Mouse (Mus musculus) CD4-positive, CD25-positive, alpha-beta regulatory T cell, adult 4 months (primary cell): Measurements from ENCODE around the gene Cfap45. TPM values are rescaled to one million over a fixed set of nuclear protein-coding genes. Genes with fewer than 3 reads are reported as not detected.

Experiments used
- ATAC-seq: one replicate; pipeline ENCODE4 v1.8.0; 2017
- polyA plus RNA-seq, 2 experiments: library from polyadenylated mRNA; unstranded; fragments of 100-300 nt; shearing (Covaris generic); gene quantifications; one replicate each; pipeline ENCODE4 v1.2.1; 2017

Gene Cfap45
- under 1 TPM in 1 of 2 experiments, not detected in 1; 0.69 TPM for polyA plus RNA-seq

DNA sequence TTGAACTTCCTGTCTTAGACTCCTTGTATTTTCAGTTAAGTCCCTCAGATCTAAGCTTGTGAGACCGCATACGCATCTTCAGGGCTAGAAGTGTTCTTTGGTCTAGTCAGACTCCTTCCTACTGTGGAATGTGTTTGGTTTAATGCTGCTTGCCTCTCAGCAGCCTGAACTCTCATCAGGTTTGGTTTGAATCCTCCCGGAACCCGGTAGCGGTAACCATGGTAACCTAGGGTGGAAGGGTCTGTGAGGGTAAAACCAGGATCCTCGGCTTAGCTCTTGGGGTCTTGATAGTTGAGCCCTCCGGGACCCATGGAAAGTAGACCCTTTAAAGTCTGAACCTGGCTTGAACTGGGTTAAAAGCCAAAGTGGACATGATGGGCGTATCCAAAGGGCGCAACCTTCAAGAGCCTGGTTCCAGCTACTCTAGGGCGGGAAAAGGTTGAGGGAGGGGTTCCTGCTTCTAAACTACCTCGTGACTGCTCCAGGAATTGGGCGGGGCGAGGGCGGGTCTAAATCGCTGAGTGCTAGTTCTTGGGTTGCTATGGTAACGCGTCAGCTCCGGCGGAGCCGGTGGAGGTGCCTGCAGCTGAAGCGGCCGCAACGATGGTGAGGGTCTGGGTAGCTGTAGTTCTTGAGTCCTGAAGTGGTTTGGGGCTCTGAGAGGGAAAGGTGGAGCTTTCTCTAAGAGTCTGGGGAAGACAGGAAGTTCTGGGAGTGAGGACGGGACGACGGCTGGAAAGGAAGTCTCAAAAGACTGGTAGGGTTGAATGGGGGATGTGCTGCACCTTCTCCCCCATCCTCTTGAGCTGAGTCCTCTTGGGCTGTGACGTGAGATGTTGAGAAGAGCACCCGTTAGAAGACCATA, at the start of gene Cfap45:
Gene Cfap45 (plus strand): TSS at position 226 of the 865 bp plus-strand sequence.
- peak; percentile 72 for ATAC-seq

DNA sequence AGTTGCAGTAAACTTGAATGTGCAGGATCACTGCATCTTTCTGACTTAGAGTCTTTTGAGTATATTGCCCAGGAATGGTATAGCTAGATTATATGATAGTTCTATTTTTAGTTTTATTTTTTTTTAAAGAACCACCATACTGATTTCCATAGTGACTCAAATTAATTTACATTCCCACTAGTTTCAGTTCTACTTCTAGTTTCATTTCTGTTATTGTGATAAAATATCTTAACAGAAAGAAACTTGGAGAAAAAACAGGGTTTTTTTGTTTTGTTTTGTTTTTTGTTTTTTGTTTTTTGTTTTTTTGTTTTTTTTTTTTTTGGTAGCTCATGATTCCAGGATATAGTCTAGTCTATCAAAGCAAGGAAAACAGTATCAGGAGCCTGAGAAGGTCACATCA, 47.7 kb upstream of the Cfap45 start:
- no peak for ATAC-seq

DNA sequence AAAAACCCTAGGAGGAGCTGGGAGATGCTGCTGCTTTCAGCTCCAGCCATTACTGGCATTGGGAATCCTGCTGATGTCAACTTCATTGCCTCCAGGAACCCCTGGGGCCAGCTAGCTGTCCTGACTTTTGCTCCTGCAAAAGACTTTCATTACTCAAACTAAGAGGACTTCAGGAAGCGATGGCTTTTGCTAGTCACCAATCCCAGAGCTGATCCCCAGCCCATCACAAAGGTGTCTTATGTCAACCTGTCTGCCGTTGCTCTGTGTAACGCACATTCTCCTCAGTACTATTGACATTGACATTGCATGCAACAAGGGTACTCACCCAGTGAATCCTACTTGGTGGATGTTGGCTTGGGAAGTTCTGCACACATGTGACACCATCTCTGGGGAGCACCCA, 46.4 kb upstream of the Cfap45 start:
- no peak for ATAC-seq

DNA sequence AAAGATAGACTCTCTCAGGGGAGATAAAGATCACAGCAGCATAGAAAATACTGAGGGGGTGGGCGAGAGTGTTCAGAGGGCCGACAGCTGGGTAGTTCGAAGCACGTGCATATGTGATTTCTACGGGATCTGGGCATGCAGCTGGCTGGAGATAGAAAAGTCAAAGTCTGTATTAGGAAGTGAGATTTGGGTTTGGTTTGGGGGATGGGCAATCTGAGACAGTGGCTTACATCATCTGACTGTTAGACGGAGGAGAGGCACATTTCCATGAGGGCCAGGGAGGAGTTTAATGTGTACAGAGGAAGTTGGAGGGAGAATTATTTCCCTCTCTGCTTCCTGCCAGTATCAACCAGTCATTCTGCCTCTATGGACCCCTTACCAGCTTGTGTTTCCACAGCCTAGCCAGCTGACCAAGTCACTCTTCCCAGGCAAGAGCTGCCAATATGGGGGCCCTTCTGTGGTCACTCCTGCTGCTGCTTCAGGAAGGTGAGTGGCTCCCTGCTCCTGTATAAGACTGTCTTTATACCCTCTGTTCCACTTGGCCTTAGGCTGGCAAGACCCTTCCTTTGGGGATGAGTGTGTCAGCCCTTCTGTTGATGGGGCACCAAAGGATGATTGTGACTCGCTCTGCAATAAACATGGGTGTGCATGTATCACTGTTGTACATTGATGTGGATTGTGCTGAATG, 45.4 kb upstream of the Cfap45 start, which contains the start of gene Slamf9:
Gene Slamf9 (plus strand): TSS at position 305 of the 688 bp plus-strand sequence.
- peak; percentile 51 for ATAC-seq

DNA sequence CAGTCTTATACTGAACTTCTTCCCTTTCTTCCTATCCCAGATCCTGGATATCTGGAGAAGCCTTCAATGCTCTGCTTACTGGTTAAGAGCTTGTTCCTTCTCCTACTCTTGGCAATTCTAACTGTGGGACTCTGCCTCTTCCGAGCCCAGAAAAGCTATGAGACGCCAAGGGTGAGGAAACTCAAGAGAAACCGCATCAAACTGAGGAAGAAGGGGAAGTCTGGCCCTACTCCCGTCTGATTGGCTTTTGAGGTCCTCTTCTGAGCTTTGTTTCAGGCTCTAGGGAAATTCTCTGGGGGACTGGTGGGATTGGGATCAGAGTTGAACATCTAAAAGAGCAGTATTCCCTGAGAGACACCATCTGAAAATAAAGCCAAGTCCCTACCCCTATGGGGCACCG, 42.6 kb upstream of the Cfap45 start:
- ATAC-seq, result no peak

DNA sequence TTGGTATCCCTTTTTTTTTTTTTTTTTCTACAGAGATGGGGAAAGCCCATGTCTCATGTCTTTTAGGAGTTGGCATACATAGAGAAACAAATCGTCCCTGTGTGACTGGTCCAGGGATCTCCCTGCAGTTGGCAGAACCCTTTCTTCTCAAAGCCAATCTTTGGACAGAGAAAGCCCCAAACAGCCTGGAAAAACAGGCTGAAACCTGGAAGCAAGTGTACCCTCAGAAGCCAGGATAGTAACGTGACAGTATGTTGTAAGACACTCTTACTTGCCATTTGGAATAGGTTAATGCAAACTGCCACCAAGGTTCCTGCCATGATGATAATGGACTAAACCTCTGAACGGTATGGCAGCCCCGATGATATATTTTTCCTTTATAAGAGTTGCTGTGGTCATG, 40.2 kb upstream of the Cfap45 start:
- ATAC-seq, result no peak

DNA sequence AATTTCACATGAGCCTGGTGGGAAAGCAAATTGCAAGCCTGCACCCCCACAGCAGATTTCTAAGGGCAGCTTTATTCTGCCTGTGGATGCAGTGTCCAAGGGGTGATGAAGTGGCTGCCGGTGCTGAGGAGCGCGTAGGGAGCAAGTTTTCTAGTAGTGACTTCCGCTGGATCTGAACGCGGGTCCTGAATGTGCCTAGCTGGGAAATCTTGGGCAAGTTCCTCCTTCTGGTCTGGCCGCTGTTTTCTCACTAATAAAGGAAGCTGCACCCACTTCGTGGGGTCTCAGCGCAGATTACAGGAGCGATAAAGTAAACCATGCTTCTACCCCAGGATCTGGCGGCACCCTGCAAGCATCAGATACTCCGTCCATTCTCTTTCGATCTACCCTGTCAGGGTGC, 39.5 kb upstream of the Cfap45 start:
- no peak for ATAC-seq

DNA sequence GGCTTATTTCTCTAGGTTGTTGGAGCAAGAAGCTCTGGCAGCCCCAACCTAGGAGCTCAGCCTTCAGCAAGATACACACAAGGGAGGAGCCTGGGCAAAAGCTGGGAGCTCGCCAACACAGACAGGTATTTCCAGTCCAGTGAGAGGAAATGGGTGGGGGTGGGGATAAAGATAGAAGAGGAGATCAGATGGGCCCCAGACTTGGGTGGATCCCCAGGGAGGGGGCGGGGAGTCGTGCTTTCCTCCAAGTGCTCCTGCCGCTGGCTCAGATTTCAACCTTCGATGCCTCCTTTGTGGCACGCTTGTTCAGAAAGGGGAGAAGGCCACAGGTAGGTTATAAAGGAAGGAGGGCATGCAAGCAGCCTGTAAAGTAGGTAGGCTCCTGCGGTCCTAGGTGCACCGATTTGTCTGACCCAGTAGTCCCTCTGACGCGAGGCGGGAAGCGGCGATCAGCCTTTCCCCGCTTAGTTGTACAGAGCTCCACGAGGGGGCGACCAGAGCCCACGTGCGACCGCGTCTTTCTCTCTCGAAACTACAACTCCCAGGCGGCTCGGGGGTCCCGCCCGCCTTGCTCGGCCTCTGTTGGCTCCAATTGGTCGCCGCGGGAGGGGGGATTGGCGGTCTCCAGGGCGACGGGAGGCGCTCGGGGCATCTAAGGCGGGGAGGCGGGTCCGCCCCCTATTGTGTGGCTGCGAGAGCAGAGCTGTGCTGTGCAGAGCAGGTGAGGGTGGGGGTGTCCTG, 38.9 kb upstream of the Cfap45 start, which contains the start of gene Igsf9:
Gene Igsf9 (plus strand): TSS at position 249 of the 741 bp plus-strand sequence.
- peak; percentile 86 for ATAC-seq

DNA sequence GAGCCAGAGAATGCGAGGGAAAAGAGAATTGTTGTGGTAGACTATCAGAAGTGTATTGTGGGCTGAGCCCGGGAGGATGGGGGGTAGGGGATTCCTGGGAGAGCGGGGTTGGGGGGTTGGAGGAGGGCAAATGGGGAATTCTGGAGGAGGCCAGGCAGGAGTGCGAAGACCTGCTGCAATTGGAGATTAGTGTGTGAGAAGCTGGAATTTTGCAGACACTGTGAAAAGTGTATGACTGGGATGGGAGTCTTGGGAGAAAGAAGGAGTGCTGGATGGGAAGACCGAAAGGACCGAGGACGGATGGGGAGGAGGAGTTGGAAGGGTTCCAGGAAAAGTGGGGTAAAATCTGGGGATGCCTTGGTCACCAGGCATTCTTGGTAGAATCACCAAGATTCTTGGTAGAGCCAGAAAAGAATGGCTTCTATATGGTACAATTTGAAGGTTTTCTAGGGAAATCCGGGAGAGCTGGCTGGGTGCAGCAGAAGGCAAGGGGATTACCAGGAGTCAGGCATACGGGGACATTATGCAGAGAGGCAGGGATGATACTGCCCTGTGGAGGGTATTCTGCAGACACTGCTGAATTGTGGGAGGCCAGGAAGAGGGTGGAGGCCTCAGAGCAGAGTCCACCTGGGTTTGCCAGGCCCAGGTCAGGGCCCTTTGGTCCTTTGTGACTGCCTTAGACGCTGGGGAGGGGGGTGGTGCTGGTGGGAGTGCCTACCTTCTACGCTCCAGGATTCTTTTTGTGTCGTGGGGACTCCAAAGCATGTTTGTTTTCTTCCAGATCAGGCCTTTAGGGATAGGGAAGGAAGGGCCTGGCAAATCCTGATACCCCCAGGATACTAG, 37.9 kb upstream of the Cfap45 start:
- no peak for ATAC-seq

DNA sequence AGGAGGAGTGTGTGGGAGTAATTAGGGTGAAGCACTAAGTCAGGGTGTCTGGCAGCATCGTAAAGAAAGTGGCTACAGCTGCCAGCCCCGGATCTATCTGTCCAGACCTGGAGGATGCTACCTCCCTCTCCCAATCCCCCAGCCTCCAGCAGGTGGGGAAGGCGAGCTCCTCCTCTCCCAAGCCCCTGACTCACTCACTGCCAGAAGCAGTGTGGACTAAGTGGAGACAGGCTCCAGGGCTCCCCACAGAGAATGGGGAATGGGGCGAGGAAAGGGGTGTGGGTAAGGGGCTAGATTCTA, 37.3 kb upstream of the Cfap45 start:
- no peak for ATAC-seq

DNA sequence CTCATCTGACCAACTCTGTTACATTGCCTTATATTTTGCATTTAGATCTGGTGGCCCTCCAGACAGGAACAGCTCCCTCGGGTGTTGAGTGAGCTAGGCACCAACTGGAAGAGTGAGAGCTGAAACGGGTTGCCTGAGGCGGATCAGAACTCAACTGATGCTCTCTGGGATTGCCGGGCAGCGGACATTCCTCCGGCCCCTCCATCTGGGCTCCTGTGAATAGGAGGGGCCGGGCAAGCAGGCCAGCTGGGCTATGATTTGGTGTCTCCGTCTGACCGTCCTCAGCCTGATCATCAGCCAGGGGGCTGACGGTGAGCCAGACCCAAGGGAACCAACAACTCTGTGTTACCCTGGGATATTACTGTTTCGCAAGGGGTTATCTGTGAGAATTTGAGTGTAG, 36.4 kb upstream of the Cfap45 start:
- no peak for ATAC-seq

DNA sequence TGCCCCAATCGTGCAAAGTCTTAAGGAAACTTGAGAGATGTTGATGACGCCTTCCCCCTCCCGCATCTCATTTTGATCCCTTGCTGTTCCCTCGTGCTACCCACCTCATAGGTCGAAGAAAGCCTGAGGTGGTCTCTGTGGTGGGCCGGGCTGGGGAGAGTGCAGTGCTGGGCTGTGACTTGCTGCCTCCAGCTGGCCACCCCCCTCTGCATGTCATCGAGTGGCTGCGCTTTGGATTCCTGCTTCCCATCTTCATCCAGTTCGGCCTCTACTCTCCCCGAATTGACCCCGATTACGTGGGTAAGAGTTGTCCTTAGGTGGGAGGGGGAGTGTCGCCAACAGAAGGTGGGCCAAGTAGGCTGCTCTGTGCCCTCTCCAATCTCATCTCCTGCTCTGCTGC, 35.9 kb upstream of the Cfap45 start:
- no peak for ATAC-seq

DNA sequence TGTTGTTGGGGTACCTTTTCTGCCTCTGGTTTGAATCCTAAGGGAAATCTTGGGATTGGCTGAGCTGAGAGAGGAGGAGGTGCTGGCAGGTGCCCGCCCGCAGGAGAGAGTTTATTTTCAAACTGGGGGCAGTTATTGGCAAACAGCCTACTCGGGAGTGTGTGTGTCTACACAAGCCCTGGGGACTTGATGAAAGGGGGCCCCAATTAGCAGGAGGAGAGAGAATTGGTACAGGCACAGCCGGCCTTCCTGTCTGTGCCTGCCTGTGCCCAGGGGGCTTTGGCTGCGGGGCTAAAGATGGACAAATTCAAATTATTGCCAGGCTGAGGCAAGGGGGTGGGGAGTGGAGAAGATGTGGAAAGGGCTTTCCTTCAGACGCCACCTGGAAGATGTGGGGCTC, 34.8 kb upstream of the Cfap45 start:
- no peak for ATAC-seq

DNA sequence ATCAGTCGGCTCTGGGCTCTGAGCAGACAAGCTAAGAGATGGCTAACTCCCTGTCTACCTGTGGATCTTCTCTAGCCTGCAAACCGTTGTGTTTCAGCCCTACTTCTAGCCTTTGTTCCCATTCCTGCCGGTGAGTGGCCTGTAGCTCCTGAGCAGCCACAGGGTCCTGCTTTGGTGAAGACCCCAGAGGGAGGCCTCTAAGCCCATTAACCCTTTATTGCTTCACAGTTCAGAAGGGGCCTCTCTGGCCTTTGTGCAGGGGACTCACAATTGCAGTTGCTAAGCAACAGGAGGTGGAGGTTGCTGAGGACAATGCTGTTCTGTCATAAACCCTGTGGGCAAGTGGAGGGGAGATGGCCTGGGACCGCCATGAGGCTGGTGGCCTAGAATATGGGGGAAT, 34.4 kb upstream of the Cfap45 start:
- ATAC-seq, result no peak

DNA sequence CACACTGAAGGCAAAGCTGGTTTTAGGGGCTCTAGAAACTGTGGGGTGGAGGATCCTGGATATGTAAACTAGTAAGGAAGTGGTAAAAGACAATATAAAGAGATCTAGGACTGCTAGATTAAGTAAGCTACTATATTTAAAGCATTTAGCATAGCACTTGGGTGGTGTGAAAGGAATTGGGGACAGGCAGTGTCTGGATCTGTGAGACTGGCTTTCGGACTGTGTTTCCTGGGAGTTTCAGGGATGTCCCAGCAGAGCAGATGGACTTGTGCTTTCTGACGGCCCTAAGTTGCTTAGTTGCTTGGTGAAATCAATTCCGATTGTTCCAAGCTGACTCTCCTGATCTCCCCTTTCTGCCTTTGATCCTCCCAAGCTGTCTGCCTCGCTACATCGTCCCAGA, 34.0 kb upstream of the Cfap45 start:
- no peak for ATAC-seq

DNA sequence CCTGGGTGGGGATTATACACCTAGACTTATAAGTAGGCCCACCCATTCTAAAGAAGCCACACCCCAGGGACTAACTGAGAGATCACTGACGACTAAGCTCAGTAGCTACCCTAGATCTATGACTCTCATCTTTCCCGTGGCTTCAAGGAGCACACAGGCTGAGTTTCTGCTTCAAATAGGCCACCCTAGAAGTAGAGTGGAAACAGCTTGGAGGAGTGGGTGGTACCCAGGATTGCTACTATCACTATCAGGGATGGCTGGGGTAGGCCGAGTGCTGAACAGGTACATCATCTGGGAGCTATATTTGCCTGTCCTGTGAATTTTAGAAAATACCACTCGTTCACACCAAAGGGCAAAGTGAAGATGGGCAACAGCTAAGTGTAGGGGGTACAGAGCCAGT, 32.7 kb upstream of the Cfap45 start:
- ATAC-seq, result no peak

DNA sequence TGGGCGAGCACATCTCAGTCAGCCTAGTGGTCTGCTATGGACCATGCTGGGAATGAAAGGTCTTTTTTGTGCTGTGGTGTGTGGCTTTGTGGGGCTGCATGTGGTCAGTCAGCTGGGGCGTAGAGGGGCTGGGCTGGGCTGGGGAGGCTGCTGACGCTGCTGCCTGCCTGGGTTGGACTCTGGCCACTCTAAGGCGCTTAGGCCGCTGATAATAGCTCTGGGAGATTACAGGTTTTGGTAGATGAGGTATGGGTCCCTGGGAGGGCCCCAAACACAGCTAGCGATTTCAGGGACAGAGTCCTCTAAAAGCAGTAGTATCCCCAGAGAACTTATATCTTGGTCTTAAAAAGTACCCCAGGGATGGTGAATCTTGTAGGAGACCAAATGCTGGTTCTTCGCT, 31.8 kb upstream of the Cfap45 start:
- no peak for ATAC-seq

DNA sequence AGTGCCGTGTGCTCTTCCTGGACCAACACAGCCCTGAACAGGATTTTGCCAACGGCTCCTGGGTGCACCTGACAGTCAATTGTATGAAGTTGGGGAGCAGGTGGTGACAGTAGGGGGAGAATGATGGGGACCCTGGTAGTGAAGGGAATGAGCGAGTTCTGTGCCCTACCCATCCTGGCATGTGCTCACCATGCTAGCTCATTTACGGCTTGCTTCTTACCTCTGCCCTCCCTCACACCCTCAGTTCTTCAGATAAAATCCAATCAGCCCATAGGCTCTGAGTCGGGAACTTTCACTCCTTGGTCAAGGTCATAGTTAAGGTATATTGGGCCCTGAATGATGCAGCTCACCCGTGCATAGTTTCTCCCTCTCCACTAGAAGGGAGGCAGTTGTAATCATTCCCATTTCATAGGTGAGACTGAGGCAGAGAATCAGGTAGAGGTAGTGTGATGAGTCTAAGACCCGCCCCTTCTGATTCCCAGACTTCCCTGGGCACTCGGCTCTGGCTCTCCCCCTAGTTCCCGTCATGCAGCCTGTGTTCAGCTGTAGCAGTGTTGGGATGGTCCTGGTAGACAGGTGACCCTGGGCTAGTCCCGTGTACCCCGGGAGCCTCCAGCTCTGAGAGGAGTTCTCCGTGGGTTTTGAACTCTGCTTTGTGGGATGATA, 30.9 kb upstream of the Cfap45 start:
- no peak for ATAC-seq

DNA sequence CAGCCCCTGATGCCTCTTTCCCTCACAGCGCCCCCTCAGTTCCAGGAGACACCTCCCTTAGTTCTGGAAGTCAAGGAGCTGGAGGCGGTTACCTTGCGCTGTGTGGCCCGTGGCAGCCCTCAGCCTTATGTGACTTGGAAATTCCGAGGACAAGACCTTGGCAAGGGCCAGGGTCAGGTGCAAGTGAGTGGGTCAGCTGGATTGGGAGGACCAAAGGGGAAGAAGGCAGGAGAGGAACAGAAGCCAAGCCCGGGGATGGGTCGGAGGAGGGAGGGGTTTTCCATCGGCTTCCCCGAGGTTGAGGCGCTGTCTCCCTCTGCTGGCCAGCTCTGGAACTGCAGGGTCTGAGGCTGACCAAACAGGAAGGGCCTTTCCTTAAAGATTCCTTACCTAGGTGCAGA, 30.3 kb upstream of the Cfap45 start:
- peak; percentile 80 for ATAC-seq

DNA sequence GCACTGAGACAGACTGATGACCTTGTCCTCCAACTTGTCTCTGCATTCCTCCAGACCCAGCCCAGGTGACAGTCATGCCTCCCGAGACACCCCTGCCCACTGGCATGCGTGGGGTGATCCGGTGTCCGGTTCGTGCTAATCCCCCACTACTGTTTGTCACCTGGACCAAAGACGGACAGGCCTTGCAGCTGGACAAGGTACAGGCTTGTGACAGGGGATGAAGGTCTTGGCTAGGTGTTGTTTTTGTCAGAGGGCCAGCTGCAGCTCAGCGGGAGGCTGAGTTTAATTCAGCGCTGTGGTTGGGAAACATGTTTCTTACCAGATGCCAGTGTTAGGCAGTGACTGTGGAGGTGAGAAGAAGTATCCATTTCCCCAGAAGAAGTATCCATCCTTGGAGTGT, 28.6 kb upstream of the Cfap45 start:
- no peak for ATAC-seq

DNA sequence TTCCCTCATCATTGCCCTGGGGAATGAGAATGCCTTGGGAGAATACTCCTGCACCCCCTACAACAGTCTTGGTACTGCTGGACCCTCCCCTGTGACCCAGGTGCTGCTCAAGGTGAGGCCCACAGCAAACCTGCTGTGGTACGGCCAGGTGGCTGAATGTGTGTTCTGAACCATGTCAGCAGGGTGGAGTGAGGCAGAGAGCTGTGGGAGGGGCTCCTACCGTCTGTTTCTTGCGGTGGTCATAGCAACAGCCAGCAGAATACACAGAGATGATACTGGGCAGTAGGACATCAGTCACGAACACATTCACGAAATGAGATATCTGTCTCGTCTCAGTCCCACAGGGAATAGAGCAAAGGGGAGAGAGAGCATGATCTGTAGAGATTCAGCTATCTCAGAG, 27.1 kb upstream of the Cfap45 start:
- ATAC-seq, result no peak

DNA sequence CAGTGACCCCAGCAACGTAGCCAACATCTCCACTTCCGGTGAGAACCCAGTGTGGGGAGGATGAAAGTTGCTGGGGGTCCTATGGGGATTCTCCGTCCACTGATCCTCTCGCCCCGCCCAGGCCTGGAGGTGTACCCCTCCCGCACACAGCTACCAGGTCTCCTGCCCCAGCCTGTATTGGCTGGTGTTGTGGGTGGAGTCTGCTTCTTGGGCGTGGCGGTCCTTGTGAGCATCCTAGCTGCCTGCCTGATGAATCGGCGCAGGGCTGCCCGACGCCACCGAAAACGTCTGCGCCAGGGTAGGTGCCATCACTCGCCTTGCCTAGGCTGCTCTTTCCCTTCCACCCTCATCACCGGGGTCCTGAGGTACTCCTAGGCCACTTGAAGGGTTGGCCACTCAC, 24.6 kb upstream of the Cfap45 start:
- ATAC-seq, result no peak
